Mouse (Mus musculus) limb, embryonic 15.5 days (tissue): ENCODE measurements around the gene Sergef. TPM values are rescaled to one million over a fixed set of nuclear protein-coding genes. Genes with fewer than 3 reads are reported as not detected.

ENCODE experiments used
- ATAC-seq: fragments of 200-750 bp; cut with Nextera tagmentation; 2 replicates; pipeline ENCODE4 v1.8.0; 2017; ENCODE audit warnings: low read depth, moderate TSS enrichment; ENCODE audit not compliant: insufficient number of reproducible peaks, low FRiP score, low TSS enrichment
- H3K27ac ChIP-seq: fragments of 300-500 bp; sonication (generic); 2 replicates; pipeline ENCODE4 v1.5.1; 2015; ENCODE audit warnings: moderate library complexity, mild to moderate bottlenecking, inconsistent platforms
- H3K27me3 ChIP-seq: fragments of 300-500 bp; sonication (generic); 2 replicates; pipeline ENCODE4 v1.6.1; 2015; ENCODE audit warnings: inconsistent platforms
- H3K36me3 ChIP-seq: fragments of 300-500 bp; sonication (generic); 2 replicates; pipeline ENCODE4 v1.6.1; 2015; ENCODE audit warnings: inconsistent platforms
- H3K4me1 ChIP-seq: fragments of 300-500 bp; sonication (generic); 2 replicates; pipeline ENCODE4 v1.6.1; 2015; ENCODE audit warnings: inconsistent platforms
- H3K4me2 ChIP-seq: fragments of 300-500 bp; sonication (generic); 2 replicates; pipeline ENCODE4 v1.6.1; 2015; ENCODE audit warnings: mild to moderate bottlenecking, inconsistent platforms
- H3K4me3 ChIP-seq: fragments of 300-500 bp; sonication (generic); 2 replicates; pipeline ENCODE4 v1.5.1; 2015; ENCODE audit warnings: mild to moderate bottlenecking, inconsistent platforms
- H3K9ac ChIP-seq: fragments of 300-500 bp; sonication (generic); 2 replicates; pipeline ENCODE4 v1.6.1; 2015; ENCODE audit warnings: inconsistent platforms
- H3K9me3 ChIP-seq: fragments of 300-500 bp; sonication (generic); 2 replicates; pipeline ENCODE4 v1.6.1; 2016; ENCODE audit warnings: inconsistent platforms
- WGBS: fragments of 180-500 bp; shearing (Covaris S2); methylation state at CpG from one replicate; pipeline ENCODE4 v1.1.7; 2015; 5-methylcytosine and 5-hydroxymethylcytosine counted together
- polyA plus RNA-seq: library from polyadenylated mRNA; unstranded; fragments of >200 nt; fragmentation: Nextera tagmentation; extraction: Ambion mirVana; gene quantifications from 2 replicates; pipeline ENCODE4 v1.2.1, GENCODE M21; 2015

The Sergef gene
- polyA plus RNA-seq, 1 experiment from 2014 or later = 16.5 TPM

GRCm38 (mm10) chr7:46422764-46423412 is 216.7 kb downstream of the Sergef start:
- Histone ChIP-seq H3K9ac (no peak overlapping the region), H3K27me3 (no peaks in the 10 kb centered on the region), H3K36me3 (no peaks in the 10 kb centered on the region), H3K27ac (no peak overlapping the region), H3K4me1 (no peaks in the 10 kb centered on the region), H3K4me2 (no peak overlapping the region), H3K9me3 (no peaks in the 10 kb centered on the region), H3K4me3 (no peak overlapping the region)
- 54% methylated on average over 18 of the region's 18 CpGs for whole genome bisulfite sequencing
- no peak for ATAC-seq

DNA sequence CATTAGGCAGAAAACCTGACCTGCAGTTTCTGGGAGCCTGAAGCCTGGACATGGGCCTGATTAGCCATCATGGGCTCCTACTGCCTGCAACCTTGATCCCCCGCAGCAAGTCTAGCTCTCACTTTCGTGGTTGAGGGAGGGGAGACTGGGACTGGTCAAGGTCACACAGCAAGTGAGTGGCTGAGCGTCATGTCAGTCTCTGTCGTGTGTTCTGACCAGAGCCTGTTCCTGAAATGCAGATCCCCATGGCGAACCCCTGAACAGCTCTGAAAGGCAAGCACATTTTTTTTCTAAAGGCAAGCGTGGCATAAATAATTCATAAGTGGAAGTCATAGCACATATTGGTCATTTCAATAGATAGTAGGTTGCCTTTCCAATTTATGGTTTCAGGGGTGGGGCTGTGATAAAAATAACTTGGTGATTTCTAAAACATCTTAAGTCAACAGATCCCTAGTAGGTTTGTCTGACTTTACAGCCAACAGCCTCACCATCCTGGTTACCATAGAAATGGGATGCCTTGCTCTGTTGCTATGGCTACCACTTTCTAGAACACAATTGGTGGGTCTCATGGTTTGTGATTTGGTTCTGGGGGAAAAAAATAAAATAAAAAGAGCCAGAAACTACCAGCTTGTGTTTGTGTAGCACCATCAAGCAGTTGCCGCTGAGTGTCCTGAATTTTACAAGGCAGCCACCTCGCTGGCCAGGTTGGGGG is 217.4 kb downstream of the Sergef start:
- WGBS = 76% methylated on average over 8 of the region's 8 CpGs
- no peak overlapping the region for H3K4me3 ChIP-seq
- H3K36me3 ChIP-seq = no peaks in the 10 kb centered on the region
- ATAC-seq = no peak
- no peak overlapping the region for H3K4me2 ChIP-seq
- H3K4me1 ChIP-seq = no peaks in the 10 kb centered on the region
- no peaks in the 10 kb centered on the region for H3K27me3 ChIP-seq
- no peak overlapping the region for H3K27ac ChIP-seq
- H3K9ac ChIP-seq = no peak overlapping the region
- H3K9me3 ChIP-seq = no peaks in the 10 kb centered on the region

GRCm38 (mm10) chr7:46421535-46421934 is 218.1 kb downstream of the Sergef start:
- Histone ChIP-seq H3K9me3 (no peaks in the 10 kb centered on the region), H3K27me3 (no peaks in the 10 kb centered on the region), H3K9ac (no peak overlapping the region), H3K27ac (no peak overlapping the region), H3K36me3 (no peaks in the 10 kb centered on the region), H3K4me1 (no peaks in the 10 kb centered on the region), H3K4me2 (no peak overlapping the region), H3K4me3 (no peak overlapping the region)
- 46% methylated on average over 5 of the region's 5 CpGs for WGBS
- ATAC-seq = no peak

- no peak overlapping the region for H3K4me3 ChIP-seq
- no peak for ATAC-seq
- no peak overlapping the region for H3K9ac ChIP-seq
Measured at GRCm38 (mm10) chr7:46418102-46418622, 221.4 kb downstream of the Sergef start.

GRCm38 (mm10) chr7:46417467-46417866 is 222.1 kb downstream of the Sergef start:
- WGBS = 76% methylated on average over 7 of the region's 7 CpGs
- H3K27ac ChIP-seq = no peak overlapping the region

More at GRCm38 (mm10) chr7:46418102-46418622, 221.4 kb downstream of the Sergef start:
- no peak overlapping the region for H3K27ac ChIP-seq
- H3K9me3 ChIP-seq = no peaks in the 10 kb centered on the region
- 79% methylated on average over 16 of the region's 16 CpGs for WGBS
- no peaks in the 10 kb centered on the region for H3K4me1 ChIP-seq
- no peaks in the 10 kb centered on the region for H3K36me3 ChIP-seq
- no peaks in the 10 kb centered on the region for H3K27me3 ChIP-seq
- no peak overlapping the region for H3K4me2 ChIP-seq

GRCm38 (mm10) chr7:46415818-46416425 is 223.7 kb downstream of the Sergef start:
- Histone ChIP-seq H3K27ac (no peak overlapping the region), H3K36me3 (no peaks in the 10 kb centered on the region), H3K9me3 (no peaks in the 10 kb centered on the region), H3K4me2 (no peak overlapping the region), H3K27me3 (no peaks in the 10 kb centered on the region), H3K4me1 (no peaks in the 10 kb centered on the region), H3K4me3 (no peak overlapping the region), H3K9ac (no peak overlapping the region)
- ATAC-seq = no peak
- WGBS = 74% methylated on average over 14 of the region's 14 CpGs

More at GRCm38 (mm10) chr7:46417467-46417866, 222.1 kb downstream of the Sergef start:
- Histone ChIP-seq H3K4me1 (no peaks in the 10 kb centered on the region), H3K36me3 (no peaks in the 10 kb centered on the region), H3K9me3 (no peaks in the 10 kb centered on the region), H3K4me3 (no peak overlapping the region), H3K27me3 (no peaks in the 10 kb centered on the region), H3K9ac (no peak overlapping the region), H3K4me2 (no peak overlapping the region)
- ATAC-seq = no peak

GRCm38 (mm10) chr7:46413959-46414725 is 225.5 kb downstream of the Sergef start:
- 58% methylated on average over 6 of the region's 6 CpGs for WGBS
- Histone ChIP-seq H3K27ac (no peak overlapping the region), H3K9me3 (no peaks in the 10 kb centered on the region), H3K4me2 (no peak overlapping the region), H3K4me3 (no peak overlapping the region), H3K9ac (no peak overlapping the region), H3K27me3 (no peaks in the 10 kb centered on the region), H3K4me1 (no peaks in the 10 kb centered on the region), H3K36me3 (no peaks in the 10 kb centered on the region)
- ATAC-seq = no peak

DNA sequence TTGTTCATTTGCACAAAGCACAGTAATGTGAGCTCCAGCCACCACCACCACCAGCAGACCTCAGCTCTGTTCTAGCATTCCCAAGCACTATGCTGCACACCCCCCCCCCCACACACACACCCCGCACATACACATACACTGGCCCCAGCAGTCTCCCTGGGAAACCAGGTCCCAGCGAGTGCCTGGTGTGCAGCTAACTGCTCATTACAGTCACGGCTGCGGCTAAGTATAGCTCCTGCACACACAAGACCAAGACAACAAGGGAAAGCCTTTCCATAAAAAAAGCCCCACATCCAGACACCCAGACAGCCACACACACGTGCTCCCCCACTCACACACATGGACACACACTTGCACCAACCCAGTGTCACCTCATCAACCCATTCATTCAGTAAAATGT is 226.8 kb downstream of the Sergef start:
- Histone ChIP-seq H3K27ac (no peak overlapping the region), H3K27me3 (no peaks in the 10 kb centered on the region), H3K4me1 (no peaks in the 10 kb centered on the region), H3K4me3 (no peak overlapping the region), H3K9ac (no peak overlapping the region), H3K9me3 (no peaks in the 10 kb centered on the region), H3K4me2 (no peak overlapping the region), H3K36me3 (no peaks in the 10 kb centered on the region)
- WGBS = 61% methylated on average over 5 of the region's 5 CpGs
- ATAC-seq = no peak

GRCm38 (mm10) chr7:46410727-46411126 is 228.9 kb downstream of the Sergef start:
- Histone ChIP-seq H3K4me1 (no peaks in the 10 kb centered on the region), H3K9me3 (no peaks in the 10 kb centered on the region), H3K36me3 (no peaks in the 10 kb centered on the region), H3K9ac (no peak overlapping the region), H3K4me3 (no peak overlapping the region), H3K27me3 (no peaks in the 10 kb centered on the region), H3K27ac (no peak overlapping the region), H3K4me2 (no peak overlapping the region)
- ATAC-seq = no peak
- 78% methylated on average over 6 of the region's 6 CpGs for WGBS

GRCm38 (mm10) chr7:46409204-46409789 is 230.3 kb downstream of the Sergef start:
- no peaks in the 10 kb centered on the region for H3K9me3 ChIP-seq
- H3K27ac ChIP-seq = no peak overlapping the region
- no peaks in the 10 kb centered on the region for H3K4me1 ChIP-seq
- H3K4me3 ChIP-seq = no peak overlapping the region
- no peaks in the 10 kb centered on the region for H3K36me3 ChIP-seq
- no peak for ATAC-seq
- H3K27me3 ChIP-seq = no peaks in the 10 kb centered on the region
- no peak overlapping the region for H3K9ac ChIP-seq
- H3K4me2 ChIP-seq = no peak overlapping the region
- WGBS = 45% methylated on average over 12 of the region's 12 CpGs

DNA sequence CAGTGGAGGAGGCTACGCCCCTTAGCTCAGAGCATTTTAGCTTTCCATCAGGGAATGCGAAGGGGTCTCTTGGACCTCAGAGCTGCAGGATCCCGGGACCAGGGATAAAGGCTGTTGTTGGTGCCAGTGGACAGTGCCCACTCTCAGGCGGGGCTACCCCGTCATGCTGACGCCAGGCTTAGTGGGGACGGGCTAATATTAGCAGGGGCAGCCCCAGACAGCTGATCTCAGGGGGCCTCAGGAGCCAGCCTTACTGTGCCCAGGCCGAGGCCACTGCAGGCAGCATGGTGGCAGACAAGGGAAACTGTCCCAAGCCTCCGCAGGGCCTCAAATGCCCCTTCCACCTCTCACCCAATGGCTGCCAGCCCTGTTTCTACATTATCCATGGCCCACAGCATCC is 231.0 kb downstream of the Sergef start:
- no peaks in the 10 kb centered on the region for H3K4me1 ChIP-seq
- H3K9ac ChIP-seq = no peak overlapping the region
- no peak overlapping the region for H3K27ac ChIP-seq
- H3K4me3 ChIP-seq = no peak overlapping the region
- no peak for ATAC-seq
- no peaks in the 10 kb centered on the region for H3K27me3 ChIP-seq
- no peak overlapping the region for H3K4me2 ChIP-seq
- H3K36me3 ChIP-seq = no peaks in the 10 kb centered on the region
- WGBS = 76% methylated on average over 9 of the region's 9 CpGs
- no peaks in the 10 kb centered on the region for H3K9me3 ChIP-seq
